In genomic region chr14:13732731-13733697, GRCm38 (mm10) we compare ENCODE assay signal across 20 mouse cellular contexts.
A peak's percentile ranks its signal among the peaks of the same experiment; 100 is the strongest.
DNase-seq lines count a peak whose midpoint lies in the region; ATAC-seq and TF ChIP-seq lines count a peak whose summit lies in the region.
"Had no signal": no experiment of that assay in that cellular context is flagged by ENCODE, and none has a peak within 500 bp of the region (broad histone marks: within the 10 kb centered on the region; RNA-seq: fewer than 3 reads in every experiment).

No protein-coding gene starts in this region.

- H3K4me1 ChIP-seq in hindbrain, embryonic 14.5 days (replicated peaks; ENCODE audit: control insufficient read depth, insufficient read depth, low read length), result no peaks in the 10 kb centered on the region
- H3K4me1 ChIP-seq in hindbrain, embryonic 11.5 days (replicated peaks; ENCODE audit: control insufficient read depth, insufficient read depth, low read length), result no peaks in the 10 kb centered on the region
- H3K4me1 ChIP-seq in stomach, embryonic 14.5 days (ENCODE audit: control insufficient read depth, insufficient read depth, low read length), result no peaks in the 10 kb centered on the region
- H3K4me1 ChIP-seq in stomach, postnatal 0 days (replicated peaks; ENCODE audit: control insufficient read depth, insufficient read depth), result no peaks in the 10 kb centered on the region
- H3K4me1 ChIP-seq in midbrain, embryonic 15.5 days, result no peaks in the 10 kb centered on the region
- H3K4me1 ChIP-seq: heart, embryonic 13.5 days; liver, embryonic 12.5 days; midbrain, embryonic 12.5 days; neural tube, embryonic 12.5 days had no signal

- peak; percentile 70 for DNase-seq in hindbrain, embryonic 14.5 days (ENCODE audit: low spot score)
- no peak for DNase-seq in hindbrain, embryonic 11.5 days (ENCODE audit: low spot score)
- no peak for DNase-seq in stomach, postnatal 0 days (ENCODE audit: low spot score)
- no peak for DNase-seq in left cerebral cortex, postnatal 36 days (ENCODE audit: low spot score in 2 of 2)
- no peak for DNase-seq in gastrocnemius, adult 2 months
- DNase-seq: cerebellum, postnatal 25 days; heart, postnatal 4 days; kidney, adult 11 months; lung, embryonic 14.5 days; lung, postnatal 4 days; thymus, postnatal 4 days had no signal

- H3K9ac ChIP-seq in hindbrain, embryonic 14.5 days, result no peak overlapping the region
- no peak overlapping the region for H3K9ac ChIP-seq in hindbrain, embryonic 11.5 days (ENCODE audit: low read depth, low read length)
- no peak overlapping the region for H3K9ac ChIP-seq in stomach, embryonic 14.5 days (replicated peaks; ENCODE audit: low read depth, low read length)
- H3K9ac ChIP-seq in stomach, postnatal 0 days (ENCODE audit: low read length), result no peak overlapping the region
- H3K9ac ChIP-seq in midbrain, embryonic 15.5 days, result no peak overlapping the region
- H3K9ac ChIP-seq: heart, embryonic 13.5 days; liver, embryonic 12.5 days; lung, embryonic 14.5 days; midbrain, embryonic 12.5 days; neural tube, embryonic 12.5 days had no signal

- TF ChIP-seq EP300 in stomach, postnatal 0 days (optimal IDR thresholded peaks at IDR 0.05), result no peak

- intact Hi-C loops in left cerebral cortex, postnatal 36 days (cut with DNase I), result no loop called here
- intact Hi-C loops in gastrocnemius, adult 2 months (cut with DNase I), result no loop called here

- 0 out of 2 replicates have a peak, but pooled peaks cover 4% of the 10 kb centered on the region for H3K9me3 ChIP-seq in hindbrain, embryonic 14.5 days (ENCODE audit: control insufficient read depth, low read length)
- no peaks in the 10 kb centered on the region for H3K9me3 ChIP-seq in hindbrain, embryonic 11.5 days (ENCODE audit: control insufficient read depth, low read length)
- H3K9me3 ChIP-seq in stomach, embryonic 14.5 days (ENCODE audit: control insufficient read depth, low read depth, low read length), result no peaks in the 10 kb centered on the region; the same call in 1 of the 2 replicates
- no peaks in the 10 kb centered on the region for H3K9me3 ChIP-seq in stomach, postnatal 0 days (ENCODE audit: control insufficient read depth, low read length)
- H3K9me3 ChIP-seq in midbrain, embryonic 15.5 days, result no peaks in the 10 kb centered on the region
- H3K9me3 ChIP-seq: liver, embryonic 12.5 days; midbrain, embryonic 12.5 days had no signal

- 39% methylated on average over 8 of the region's 8 CpGs for WGBS in hindbrain, embryonic 14.5 days
- WGBS in hindbrain, embryonic 11.5 days, result 66% methylated on average over 8 of the region's 8 CpGs
- WGBS in stomach, embryonic 14.5 days, result 41% methylated on average over 8 of the region's 8 CpGs
- 36% methylated on average over 8 of the region's 8 CpGs for WGBS in stomach, postnatal 0 days
- 41% methylated on average over 8 of the region's 8 CpGs for WGBS in midbrain, embryonic 15.5 days

- ATAC-seq in hindbrain, embryonic 14.5 days (ENCODE audit: low FRiP score), result peak; percentile 70; the same call in 1 of the 2 replicates
- ATAC-seq in hindbrain, embryonic 11.5 days (ENCODE audit: low FRiP score), result no peak
- peak; percentile 42; the same call in 1 of the 2 replicates for ATAC-seq in stomach, embryonic 14.5 days (ENCODE audit: insufficient number of reproducible peaks, insufficient read depth, low FRiP score, low read depth)
- ATAC-seq in stomach, postnatal 0 days (ENCODE audit: low FRiP score, low TSS enrichment), result no peak
- peak; percentile 93 for ATAC-seq in midbrain, embryonic 15.5 days (replicated peaks)
- ATAC-seq: liver, embryonic 12.5 days had no signal

- no peak for TF ChIP-seq CTCF in stomach, postnatal 0 days (IDR thresholded peaks at IDR 0.05; ENCODE audit: low read depth)
- no peak for TF ChIP-seq CTCF in gastrocnemius, adult 2 months (IDR thresholded peaks at IDR 0.05)

- H3K27ac ChIP-seq in hindbrain, embryonic 14.5 days, result no peak overlapping the region
- H3K27ac ChIP-seq in hindbrain, embryonic 11.5 days (ENCODE audit: low read depth, low read length), result no peak overlapping the region
- H3K27ac ChIP-seq in stomach, embryonic 14.5 days (ENCODE audit: low read length), result no peak overlapping the region
- H3K27ac ChIP-seq in stomach, postnatal 0 days (replicated peaks), result no peak overlapping the region
- H3K27ac ChIP-seq in midbrain, embryonic 15.5 days, result no peak overlapping the region
- H3K27ac ChIP-seq in gastrocnemius, adult 2 months, result no peak overlapping the region
- H3K27ac ChIP-seq: heart, embryonic 13.5 days; kidney, postnatal 0 days; layer of hippocampus, adult 2 months; liver, embryonic 12.5 days; midbrain, embryonic 12.5 days; neural tube, embryonic 12.5 days had no signal

- H3K4me2 ChIP-seq in hindbrain, embryonic 14.5 days (replicated peaks), result no peak overlapping the region
- H3K4me2 ChIP-seq in hindbrain, embryonic 11.5 days (replicated peaks; ENCODE audit: low read depth, low read length), result no peak overlapping the region
- H3K4me2 ChIP-seq in stomach, embryonic 14.5 days (replicated peaks; ENCODE audit: low read depth, low read length), result no peak overlapping the region
- H3K4me2 ChIP-seq in stomach, postnatal 0 days (replicated peaks; ENCODE audit: low read depth), result no peak overlapping the region
- no peak overlapping the region for H3K4me2 ChIP-seq in midbrain, embryonic 15.5 days
- H3K4me2 ChIP-seq: heart, embryonic 13.5 days; liver, embryonic 12.5 days; lung, embryonic 14.5 days; midbrain, embryonic 12.5 days; neural tube, embryonic 12.5 days had no signal

- no peaks in the 10 kb centered on the region for H3K27me3 ChIP-seq in hindbrain, embryonic 14.5 days (ENCODE audit: control insufficient read depth, insufficient read depth, low read length)
- H3K27me3 ChIP-seq in hindbrain, embryonic 11.5 days (ENCODE audit: control insufficient read depth, insufficient read depth, low read length), result no peaks in the 10 kb centered on the region
- no peaks in the 10 kb centered on the region for H3K27me3 ChIP-seq in stomach, embryonic 14.5 days (ENCODE audit: control insufficient read depth, insufficient read depth, low read length)
- H3K27me3 ChIP-seq in stomach, postnatal 0 days (ENCODE audit: control insufficient read depth, insufficient read depth, low read length), result no peaks in the 10 kb centered on the region
- no peaks in the 10 kb centered on the region for H3K27me3 ChIP-seq in midbrain, embryonic 15.5 days (replicated peaks)
- H3K27me3 ChIP-seq: heart, embryonic 13.5 days; liver, embryonic 12.5 days; midbrain, embryonic 12.5 days; neural tube, embryonic 12.5 days had no signal

- no peak overlapping the region for H3K4me3 ChIP-seq in hindbrain, embryonic 14.5 days (replicated peaks; ENCODE audit: low read length)
- no peak overlapping the region for H3K4me3 ChIP-seq in hindbrain, embryonic 11.5 days (ENCODE audit: low read depth, low read length)
- no peak overlapping the region for H3K4me3 ChIP-seq in stomach, embryonic 14.5 days (ENCODE audit: low read depth, low read length)
- H3K4me3 ChIP-seq in stomach, postnatal 0 days (ENCODE audit: low read depth, low read length), result no peak overlapping the region
- H3K4me3 ChIP-seq in midbrain, embryonic 15.5 days, result no peak overlapping the region
- H3K4me3 ChIP-seq in gastrocnemius, adult 2 months, result no peak overlapping the region
- H3K4me3 ChIP-seq: erythroblast, embryonic 14.5 days; heart, embryonic 13.5 days; layer of hippocampus, adult 2 months; liver, embryonic 12.5 days; midbrain, embryonic 12.5 days; neural tube, embryonic 12.5 days had no signal

- no peaks in the 10 kb centered on the region for H3K36me3 ChIP-seq in hindbrain, embryonic 14.5 days (replicated peaks; ENCODE audit: control insufficient read depth, insufficient read depth)
- no peaks in the 10 kb centered on the region for H3K36me3 ChIP-seq in hindbrain, embryonic 11.5 days (ENCODE audit: control insufficient read depth, insufficient read depth, low read length)
- no peaks in the 10 kb centered on the region for H3K36me3 ChIP-seq in stomach, embryonic 14.5 days (ENCODE audit: control insufficient read depth, insufficient read depth, low read length)
- H3K36me3 ChIP-seq in stomach, postnatal 0 days (ENCODE audit: control insufficient read depth, insufficient read depth, low read length), result no peaks in the 10 kb centered on the region
- no peaks in the 10 kb centered on the region for H3K36me3 ChIP-seq in midbrain, embryonic 15.5 days (replicated peaks)
- H3K36me3 ChIP-seq: heart, embryonic 13.5 days; liver, embryonic 12.5 days; midbrain, embryonic 12.5 days; neural tube, embryonic 12.5 days had no signal

Comparison
In these comparisons a context has a peak if more than half of its experiments do, and no peak if none do; other contexts are left out.
1. ATAC-seq: peak in hindbrain, embryonic 14.5 days (single experiment), stomach, embryonic 14.5 days (single experiment) and midbrain, embryonic 15.5 days (single experiment); none in hindbrain, embryonic 11.5 days (single experiment) and stomach, postnatal 0 days (single experiment).